Mouse (Mus musculus) megakaryocyte, embryonic 14.5 days (primary cell): Measurements from ENCODE around the gene Bax. TPM values are rescaled to one million over a fixed set of nuclear protein-coding genes. Genes with fewer than 3 reads are reported as not detected.
"Not testable (repeated sequence)": the region's sequence is repeated elsewhere in the genome, so short reads cannot be mapped to it uniquely, and the experiment has no call there.

ENCODE experiments used
- H3K27me3 ChIP-seq: replicated peaks from 2 replicates; pipeline ENCODE3; 2012; ENCODE audit warnings: inconsistent platforms
- H3K36me3 ChIP-seq: replicated peaks from 2 replicates; pipeline ENCODE3; 2012; ENCODE audit warnings: low read length, inconsistent platforms, mixed read lengths
- H3K4me1 ChIP-seq: 2 replicates; pipeline ENCODE4 v1.6.1; 2012; ENCODE audit warnings: inconsistent platforms
- H3K4me3 ChIP-seq: replicated peaks from 2 replicates; pipeline ENCODE3; 2012; ENCODE audit warnings: moderate library complexity, mild to moderate bottlenecking, inconsistent platforms
- H3K9me3 ChIP-seq: 2 replicates; pipeline ENCODE4 v1.6.1; 2012; ENCODE audit warnings: inconsistent platforms
- FLI1 ChIP-seq: IDR thresholded peaks from 2 replicates; pipeline ENCODE4 v1.6.1; 2012; ENCODE audit warnings: low read length, inconsistent platforms, mixed read lengths
- GATA1 ChIP-seq: IDR thresholded peaks from 3 replicates; pipeline ENCODE4 v1.6.1; 2012; ENCODE audit warnings: mixed read lengths, low read length, inconsistent platforms, borderline replicate concordance
- polyA plus RNA-seq: library from polyadenylated mRNA; stranded (reverse); fragments of >175 nt; gene quantifications from 2 replicates; pipeline ENCODE4 v1.2.3, GENCODE M21; 2012; ENCODE audit warnings: low replicate concordance; ENCODE audit not compliant: insufficient read depth

Gene Bax
- polyA plus RNA-seq, 1 experiment, result 502 TPM

DNA sequence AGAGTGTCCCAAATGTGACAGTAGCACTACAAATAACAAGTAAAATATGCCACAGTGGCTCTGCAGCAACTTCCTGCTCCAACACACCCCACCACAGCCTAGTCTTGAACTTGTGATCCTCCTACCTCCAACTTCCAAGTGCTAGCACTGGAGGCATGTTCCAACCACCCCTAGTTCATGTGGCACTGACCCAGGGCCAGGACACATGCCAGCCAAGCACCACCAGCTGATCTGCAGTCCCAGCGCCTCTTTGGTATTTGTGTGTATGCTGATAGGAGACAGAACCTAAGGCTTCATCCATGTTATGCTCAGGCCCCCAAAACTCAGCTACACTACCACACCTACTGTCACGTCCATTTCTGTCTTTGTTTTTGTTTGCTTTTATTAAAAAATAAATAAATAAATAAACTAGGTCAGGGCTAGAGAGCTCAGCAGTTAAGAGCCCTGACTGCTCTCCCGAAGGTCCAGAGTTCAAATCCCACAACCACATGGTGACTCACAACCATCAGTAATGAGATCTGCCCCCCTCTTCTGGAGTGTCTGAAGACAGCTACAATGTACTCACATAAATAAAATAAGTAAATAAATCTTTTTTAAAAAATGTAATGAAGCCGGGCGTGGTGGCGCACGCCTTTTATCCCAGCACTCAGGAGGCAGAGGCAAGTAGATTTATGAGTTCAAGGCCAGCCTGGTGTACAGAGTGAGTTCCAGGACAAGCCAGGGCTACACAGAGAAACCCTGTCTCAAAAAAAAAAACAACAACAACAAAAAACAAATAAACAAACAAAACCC lies 2.5 kb downstream of the Bax start:
- H3K36me3 ChIP-seq, result peaks cover 58% of the 10 kb centered on the region
- peaks cover 78% of the 10 kb centered on the region for H3K4me1 ChIP-seq
- peak overlapping the region; percentile 84 for H3K4me3 ChIP-seq
- no peaks in the 10 kb centered on the region for H3K27me3 ChIP-seq
- TF ChIP-seq FLI1, result no peak
- no peak for TF ChIP-seq GATA1
- no peaks in the 10 kb centered on the region; the same call in 1 of the 2 replicates for H3K9me3 ChIP-seq

DNA sequence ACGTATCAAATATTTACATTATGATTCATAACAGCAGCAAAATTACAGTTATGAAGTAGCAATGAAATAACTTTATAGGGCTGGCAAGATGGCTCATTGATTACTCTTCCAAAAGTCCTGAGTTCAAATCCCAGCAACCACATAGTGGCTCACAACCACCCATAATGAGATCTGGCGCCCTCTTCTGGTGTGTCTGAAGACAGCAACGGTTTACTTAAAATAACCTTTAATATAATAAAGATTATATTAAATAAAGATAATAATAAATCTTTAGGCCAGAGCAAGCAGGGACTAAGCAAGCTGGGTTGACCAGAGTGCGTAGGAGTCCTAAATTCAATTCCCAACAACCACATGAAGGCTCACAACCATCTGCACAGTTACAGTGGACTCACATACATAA lies 3.8 kb downstream of the Bax start:
- H3K36me3 ChIP-seq, result peaks cover 70% of the 10 kb centered on the region
- peaks cover 74% of the 10 kb centered on the region for H3K4me1 ChIP-seq
- H3K27me3 ChIP-seq, H3K9me3 ChIP-seq, H3K4me3 ChIP-seq: not testable (repeated sequence)

DNA sequence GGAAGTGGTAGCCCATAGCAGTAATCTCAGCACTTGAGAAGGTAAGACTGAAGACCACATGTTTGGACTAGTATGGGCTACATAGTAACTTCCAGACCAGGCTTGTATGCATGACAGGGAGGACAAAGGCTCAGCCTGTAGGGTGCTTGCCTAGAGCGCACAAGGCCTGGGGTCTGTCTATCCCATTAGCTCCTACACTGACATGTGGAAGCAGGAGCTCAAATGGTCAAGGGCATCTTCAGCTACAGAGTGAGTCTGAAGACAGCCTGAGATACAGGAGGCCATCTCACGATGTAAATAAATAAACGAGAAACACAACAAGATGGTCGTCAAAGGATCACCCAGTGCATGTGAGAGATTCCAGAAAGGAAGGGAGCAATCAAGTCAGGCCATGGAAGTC lies 4.4 kb downstream of the Bax start:
- H3K4me3 ChIP-seq, result peak overlapping the region; percentile 67
- H3K27me3 ChIP-seq, result no peaks in the 10 kb centered on the region
- H3K4me1 ChIP-seq, result peaks cover 73% of the 10 kb centered on the region
- H3K36me3 ChIP-seq, result peaks cover 75% of the 10 kb centered on the region
- TF ChIP-seq GATA1, result no peak
- TF ChIP-seq FLI1, result no peak
- no peaks in the 10 kb centered on the region for H3K9me3 ChIP-seq

DNA sequence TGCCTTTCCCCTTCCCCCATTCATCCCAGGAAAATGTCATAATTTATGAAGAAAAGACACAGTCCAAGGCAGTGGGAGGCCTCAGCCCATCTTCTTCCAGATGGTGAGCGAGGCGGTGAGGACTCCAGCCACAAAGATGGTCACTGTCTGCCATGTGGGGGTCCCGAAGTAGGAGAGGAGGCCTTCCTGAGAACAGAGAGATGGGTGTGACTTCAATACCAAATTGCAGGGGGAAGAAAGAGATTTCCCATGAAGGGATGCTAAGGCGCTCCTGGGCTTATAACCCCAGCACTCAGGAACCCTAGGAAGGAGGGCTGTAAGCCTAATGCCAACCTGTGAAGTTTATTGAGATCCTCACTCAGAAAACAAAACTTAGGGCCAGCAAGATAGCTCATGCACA lies 4.9 kb downstream of the Bax start:
- H3K4me3 ChIP-seq, result peak overlapping the region; percentile 78
- TF ChIP-seq FLI1 (no peak), GATA1 (no peak)
- no peaks in the 10 kb centered on the region for H3K9me3 ChIP-seq
- no peaks in the 10 kb centered on the region for H3K27me3 ChIP-seq
- H3K36me3 ChIP-seq, result peaks cover 81% of the 10 kb centered on the region
- peaks cover 73% of the 10 kb centered on the region for H3K4me1 ChIP-seq

DNA sequence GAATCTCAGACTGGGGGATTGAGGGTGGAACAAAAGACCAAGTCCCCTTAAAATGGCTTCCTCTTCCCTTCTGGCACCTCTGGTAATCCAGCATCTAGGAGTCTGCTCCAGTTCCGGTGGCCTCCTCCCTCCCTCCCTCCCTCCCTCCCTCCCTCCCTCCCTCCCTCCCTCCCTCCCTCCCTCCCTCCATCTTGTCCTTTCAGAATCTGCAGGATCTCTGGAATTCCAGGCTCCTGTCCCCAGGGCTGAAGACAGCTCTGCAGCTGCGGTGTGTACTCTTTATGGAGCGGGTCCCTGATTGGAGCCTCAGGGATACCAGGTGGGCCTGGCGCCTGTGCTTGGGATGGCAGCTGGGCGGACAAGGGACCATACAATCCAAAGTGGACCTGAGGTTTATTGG lies 5.4 kb downstream of the Bax start:
- Histone ChIP-seq H3K27me3 (no peaks in the 10 kb centered on the region), H3K4me3 (peak overlapping the region; percentile 91), H3K9me3 (no peaks in the 10 kb centered on the region), H3K4me1 (peaks cover 74% of the 10 kb centered on the region), H3K36me3 (peaks cover 85% of the 10 kb centered on the region)
- TF ChIP-seq GATA1, result no peak
- TF ChIP-seq FLI1, result no peak

DNA sequence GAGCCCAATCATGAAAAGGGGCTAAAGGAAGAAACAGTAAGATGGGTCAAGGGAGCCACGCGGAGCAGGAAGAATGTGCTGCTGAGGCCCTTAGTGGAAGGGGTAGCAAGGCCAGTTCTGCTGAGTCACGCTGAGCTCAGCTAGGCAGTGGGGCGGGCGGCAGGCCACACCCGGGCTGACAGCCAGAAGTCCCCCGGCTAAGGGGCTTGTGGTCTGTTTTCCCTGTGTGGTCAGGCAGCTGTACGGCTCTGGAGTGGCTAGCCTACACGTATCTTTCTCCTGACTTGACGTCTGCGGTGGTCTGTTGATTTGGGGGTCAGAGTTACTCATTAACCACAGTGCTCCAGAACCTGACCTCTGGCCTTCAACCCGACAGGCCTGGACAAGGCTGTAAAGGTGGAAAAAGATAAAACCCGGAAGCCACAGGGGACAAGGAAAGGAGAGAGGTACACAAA lies 5.8 kb downstream of the Bax start:
- no peak for TF ChIP-seq FLI1
- TF ChIP-seq GATA1, result 0 out of 3 replicates have a peak, but pooled peaks have one; percentile 12
- Histone ChIP-seq H3K4me1 (peaks cover 73% of the 10 kb centered on the region), H3K27me3 (no peaks in the 10 kb centered on the region), H3K4me3 (peak overlapping the region; percentile 91), H3K9me3 (no peaks in the 10 kb centered on the region), H3K36me3 (peaks cover 85% of the 10 kb centered on the region)

DNA sequence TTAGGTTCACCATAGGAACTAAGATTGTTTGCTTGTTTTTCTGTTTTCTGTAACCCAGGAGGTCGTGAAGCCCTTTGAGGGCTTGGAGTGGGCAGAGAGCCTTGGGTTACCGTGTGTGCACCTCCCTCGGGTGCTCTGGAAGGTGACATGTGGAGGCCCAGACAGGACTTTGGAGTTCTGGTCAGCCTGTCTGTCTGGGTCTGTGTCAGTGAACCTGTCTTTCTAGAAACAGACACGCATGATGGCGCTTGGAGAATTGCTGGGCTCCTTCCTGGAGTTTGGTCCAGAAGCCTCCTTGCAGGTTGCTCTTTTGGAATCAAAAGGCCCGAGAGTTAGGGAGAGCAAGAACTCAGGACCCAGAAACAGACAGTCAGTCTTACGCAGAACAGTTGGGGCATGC lies 6.3 kb downstream of the Bax start:
- Histone ChIP-seq H3K4me1 (peaks cover 69% of the 10 kb centered on the region), H3K4me3 (peak overlapping the region; percentile 91), H3K27me3 (no peaks in the 10 kb centered on the region), H3K9me3 (no peaks in the 10 kb centered on the region), H3K36me3 (peaks cover 85% of the 10 kb centered on the region)
- TF ChIP-seq FLI1, result no peak

DNA sequence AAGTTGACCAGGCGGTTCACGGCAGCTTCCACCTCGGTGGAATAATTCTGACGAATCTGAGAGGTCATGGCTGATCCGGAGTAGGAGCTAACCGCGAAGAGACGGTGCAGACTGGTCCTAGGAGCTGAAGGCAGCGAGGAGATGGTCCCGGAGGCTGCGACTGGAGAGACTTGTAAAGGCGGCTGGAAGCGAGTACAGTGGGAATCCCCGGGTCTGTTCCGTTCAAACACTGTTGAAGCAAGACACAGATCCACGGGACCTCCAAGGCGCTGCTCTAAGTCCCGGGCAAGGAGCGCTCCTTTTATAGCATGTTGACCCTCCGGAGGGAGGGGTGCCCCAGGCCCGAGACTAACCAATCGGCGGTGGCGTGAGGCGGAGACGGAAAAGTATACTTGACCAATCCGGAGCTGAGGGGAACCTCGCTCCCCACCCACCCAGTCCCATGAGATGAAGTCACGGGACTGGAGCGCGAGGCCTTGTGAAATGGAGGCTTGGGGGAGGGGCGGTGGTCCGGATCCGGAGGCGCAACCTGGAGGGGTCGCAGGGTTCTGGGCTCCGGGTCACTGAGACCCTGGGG lies 7.0 kb downstream of the Bax start, which contains the start of gene Ftl1:
Ftl1 (minus strand) TSS at position 321 of the 577 bp plus-strand sequence.
- H3K27me3 ChIP-seq, H3K9me3 ChIP-seq: not testable (repeated sequence)
- peaks cover 68% of the 10 kb centered on the region for H3K4me1 ChIP-seq
- H3K36me3 ChIP-seq, result peaks cover 85% of the 10 kb centered on the region
- H3K4me3 ChIP-seq, result peak within 1 kb of the TSS; percentile 99

DNA sequence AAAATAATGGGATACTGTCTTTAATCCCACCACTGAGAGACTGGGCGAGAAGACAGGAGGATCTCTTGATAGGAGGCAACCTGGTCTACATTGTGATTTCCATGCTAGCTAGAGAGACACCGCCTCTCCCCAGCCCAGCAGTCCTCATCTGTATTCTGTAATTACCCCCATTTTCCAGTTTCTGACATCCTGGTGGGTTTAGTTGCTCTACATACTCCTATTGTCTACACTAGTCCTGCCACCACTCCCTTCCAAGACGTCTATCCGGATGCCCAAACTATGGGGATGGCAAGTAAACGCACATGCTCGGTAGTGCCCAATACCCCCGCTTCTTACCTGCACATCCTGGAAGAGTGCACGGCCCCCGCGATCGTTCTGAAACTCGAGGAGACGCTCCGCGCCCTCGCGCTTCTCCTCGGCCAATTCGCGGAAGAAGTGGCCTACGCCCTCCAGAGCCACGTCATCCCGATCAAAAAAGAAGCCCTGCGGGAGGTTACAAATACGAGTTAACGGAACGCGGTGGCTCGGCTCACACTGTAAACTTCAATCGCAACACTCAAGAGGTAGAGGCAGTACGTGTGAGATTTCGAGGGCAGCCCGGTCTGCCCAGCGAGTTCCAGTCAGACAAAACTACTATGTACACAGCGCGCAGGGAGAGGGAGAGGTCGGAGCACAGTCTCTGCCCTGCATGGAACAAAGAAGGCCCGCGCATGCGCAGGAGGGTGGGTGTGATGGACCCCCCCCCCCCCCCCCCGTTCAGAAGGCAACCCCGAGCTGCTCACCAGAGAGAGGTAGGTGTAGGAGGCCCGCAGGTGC lies 7.7 kb downstream of the Bax start:
- TF ChIP-seq FLI1, result no peak
- TF ChIP-seq GATA1, result no peak
- H3K36me3 ChIP-seq, result peaks cover 86% of the 10 kb centered on the region
- no peaks in the 10 kb centered on the region for H3K27me3 ChIP-seq
- H3K4me3 ChIP-seq, result peak overlapping the region; percentile 99
- H3K9me3 ChIP-seq, result no peaks in the 10 kb centered on the region
- H3K4me1 ChIP-seq, result peaks cover 62% of the 10 kb centered on the region
